Mouse (Mus musculus) forebrain, embryonic 16.5 days (tissue): Measurements from ENCODE around the gene Lbhd1. TPM values are rescaled to one million over a fixed set of nuclear protein-coding genes. Genes with fewer than 3 reads are reported as not detected.

ENCODE experiments used
- ATAC-seq: fragments of 200-750 bp; cut with Nextera tagmentation; 2 replicates; pipeline ENCODE4 v1.8.0; 2017; ENCODE audit warnings: mild to moderate bottlenecking, moderate library complexity
- H3K27ac ChIP-seq: fragments of 300-500 bp; sonication (generic); 2 replicates; pipeline ENCODE4 v1.5.1; 2014; ENCODE audit warnings: low read length, control low read depth
- H3K27me3 ChIP-seq: fragments of 300-500 bp; sonication (generic); replicated peaks from 2 replicates; pipeline ENCODE4 v1.6.1; 2014; ENCODE audit warnings: low read length; ENCODE audit not compliant: control insufficient read depth, insufficient read depth
- H3K36me3 ChIP-seq: fragments of 300-500 bp; sonication (generic); 2 replicates; pipeline ENCODE4 v1.6.1; 2014; ENCODE audit not compliant: control insufficient read depth, insufficient read depth
- H3K4me1 ChIP-seq: fragments of 300-500 bp; sonication (generic); replicated peaks from 2 replicates; pipeline ENCODE4 v1.6.1; 2014; ENCODE audit warnings: low read length; ENCODE audit not compliant: control insufficient read depth, insufficient read depth
- H3K4me2 ChIP-seq: fragments of 300-500 bp; sonication (generic); 2 replicates; pipeline ENCODE4 v1.6.1; 2014; ENCODE audit warnings: mild to moderate bottlenecking, low read length, control low read depth
- H3K4me3 ChIP-seq: fragments of 300-500 bp; sonication (generic); replicated peaks from 2 replicates; pipeline ENCODE4 v1.5.1; 2014; ENCODE audit warnings: mild to moderate bottlenecking, low read length, control low read depth
- H3K9ac ChIP-seq: fragments of 300-500 bp; sonication (generic); replicated peaks from 2 replicates; pipeline ENCODE4 v1.6.1; 2014; ENCODE audit warnings: low read depth, low read length, control low read depth
- H3K9me3 ChIP-seq: fragments of 300-500 bp; sonication (generic); 2 replicates; pipeline ENCODE4 v1.6.1; 2016; ENCODE audit warnings: low read length; ENCODE audit not compliant: control insufficient read depth
- WGBS: fragments of 180-500 bp; shearing (Covaris S2); extraction: QIAGEN DNeasy Blood & Tissue Kit; methylation state at CpG from one replicate; pipeline ENCODE4 v1.1.7; 2014; 5-methylcytosine and 5-hydroxymethylcytosine counted together
- polyA plus RNA-seq: library from polyadenylated mRNA; unstranded; fragments of >200 nt; fragmentation: Nextera tagmentation; extraction: Ambion mirVana; gene quantifications from 2 replicates; pipeline ENCODE4 v1.2.1, GENCODE M21; 2015

Lbhd1 gene
- polyA plus RNA-seq, 1 experiment from 2014 or later, result 51.9 TPM

DNA sequence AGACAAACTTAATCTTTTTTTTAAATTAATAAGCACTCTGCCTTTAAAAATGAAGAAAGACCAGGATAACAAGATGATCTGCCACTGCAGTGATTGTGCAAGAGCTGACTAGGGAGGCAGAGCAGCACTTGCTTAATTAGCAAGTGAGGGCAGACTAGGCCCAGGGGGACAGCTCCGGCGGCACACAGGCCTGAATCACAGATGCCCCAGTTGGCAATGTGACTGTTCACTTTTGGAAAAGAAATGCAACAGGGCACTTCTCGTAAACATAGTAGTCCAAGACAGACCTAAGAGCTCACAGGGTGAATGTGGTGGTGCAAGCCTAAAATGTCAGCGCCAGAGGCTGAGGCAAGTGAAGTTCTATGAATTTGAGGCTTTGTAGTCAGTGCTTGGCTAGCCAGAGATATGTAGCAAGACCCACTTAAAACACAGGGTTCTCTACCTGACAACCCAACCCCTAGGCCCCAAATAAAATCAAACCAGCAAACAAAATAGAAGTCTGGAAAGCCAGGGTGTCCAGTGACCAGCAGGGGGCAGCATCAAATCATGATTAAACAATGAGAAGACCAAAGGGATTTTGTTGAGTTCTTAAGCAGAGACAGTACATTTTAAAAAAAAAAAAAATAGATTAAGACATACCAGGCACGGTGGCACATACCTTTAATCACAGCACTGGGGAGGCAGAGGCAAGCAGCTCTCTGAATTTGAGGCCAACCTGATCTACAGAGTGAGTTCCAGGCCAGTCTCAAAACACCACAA, 39.0 kb upstream of the Lbhd1 start:
- peaks cover 16% of the 10 kb centered on the region for H3K36me3 ChIP-seq
- WGBS, result 59% methylated on average over 5 of the region's 5 CpGs
- H3K4me1 ChIP-seq, result peaks cover 22% of the 10 kb centered on the region
- H3K9me3 ChIP-seq, result no peaks in the 10 kb centered on the region
- ATAC-seq, result no peak
- H3K27me3 ChIP-seq, result no peaks in the 10 kb centered on the region
- no peak overlapping the region for H3K27ac ChIP-seq
- no peak overlapping the region for H3K9ac ChIP-seq
- H3K4me2 ChIP-seq, result no peak overlapping the region
- no peak overlapping the region for H3K4me3 ChIP-seq

DNA sequence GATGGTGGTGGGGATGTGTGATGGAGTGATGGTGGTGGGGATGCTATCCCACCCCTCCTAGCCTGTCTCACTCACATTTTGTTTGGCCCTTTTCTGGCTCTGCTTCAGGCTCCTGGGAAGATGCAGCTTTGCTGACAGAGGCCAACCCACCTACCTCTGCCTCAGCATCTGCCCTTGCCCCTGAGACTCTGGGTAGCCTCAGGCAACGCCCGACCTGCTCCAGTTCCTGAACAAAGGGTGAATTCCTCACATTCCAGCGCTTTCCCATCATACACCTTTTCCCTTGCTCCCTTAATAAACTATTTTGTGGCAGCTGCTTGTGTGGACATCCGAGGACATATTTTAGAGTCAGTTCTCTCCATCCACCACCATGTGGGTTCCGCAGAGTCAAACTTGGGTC, 35.2 kb upstream of the Lbhd1 start:
- no peaks in the 10 kb centered on the region for H3K9me3 ChIP-seq
- no peaks in the 10 kb centered on the region for H3K27me3 ChIP-seq
- peaks cover 14% of the 10 kb centered on the region for H3K36me3 ChIP-seq
- 84% methylated on average over 5 of the region's 5 CpGs for WGBS
- H3K9ac ChIP-seq, result no peak overlapping the region
- ATAC-seq, result no peak
- H3K27ac ChIP-seq, result no peak overlapping the region
- H3K4me2 ChIP-seq, result no peak overlapping the region
- H3K4me1 ChIP-seq, result 0 out of 2 replicates have a peak, but pooled peaks cover 3% of the 10 kb centered on the region
- H3K4me3 ChIP-seq, result no peak overlapping the region

DNA sequence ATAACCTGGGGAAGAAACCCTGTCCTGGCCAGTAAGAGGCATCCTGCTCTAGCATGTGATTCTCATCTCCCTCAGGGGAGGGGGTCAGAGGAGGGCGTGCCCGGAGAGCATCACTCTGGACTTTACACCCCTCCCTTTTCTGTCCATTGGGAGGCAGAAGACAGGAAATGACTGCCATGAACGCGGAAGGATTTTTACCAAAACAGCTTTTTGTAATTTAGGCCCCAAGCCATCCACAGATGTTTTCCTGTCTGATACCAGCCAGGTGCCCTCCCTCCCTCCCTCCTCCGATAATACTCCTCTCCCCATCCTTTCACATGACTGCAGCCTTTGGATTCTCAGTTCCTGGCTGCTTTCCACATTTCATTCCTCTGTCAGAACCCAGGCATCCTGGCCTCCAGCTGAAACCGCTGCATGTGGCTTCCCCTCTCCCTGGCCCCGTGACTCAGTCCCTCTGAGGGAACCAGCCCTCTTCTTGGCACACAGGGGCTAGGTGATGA, 33.1 kb upstream of the Lbhd1 start, which contains the start of gene Lrrn4cl:
TSS of gene Lrrn4cl (plus strand) at position 367 of the 500 bp plus-strand sequence.
- Histone ChIP-seq H3K27ac (no peak within 1 kb of the TSS), H3K36me3 (peaks cover 14% of the 10 kb centered on the region), H3K9ac (no peak within 1 kb of the TSS), H3K4me2 (no peak within 1 kb of the TSS), H3K9me3 (no peaks in the 10 kb centered on the region), H3K4me1 (no peaks in the 10 kb centered on the region), H3K27me3 (no peaks in the 10 kb centered on the region), H3K4me3 (no peak within 1 kb of the TSS)
- ATAC-seq, result no peak
- WGBS, result 28% methylated on average over 7 of the region's 7 CpGs

DNA sequence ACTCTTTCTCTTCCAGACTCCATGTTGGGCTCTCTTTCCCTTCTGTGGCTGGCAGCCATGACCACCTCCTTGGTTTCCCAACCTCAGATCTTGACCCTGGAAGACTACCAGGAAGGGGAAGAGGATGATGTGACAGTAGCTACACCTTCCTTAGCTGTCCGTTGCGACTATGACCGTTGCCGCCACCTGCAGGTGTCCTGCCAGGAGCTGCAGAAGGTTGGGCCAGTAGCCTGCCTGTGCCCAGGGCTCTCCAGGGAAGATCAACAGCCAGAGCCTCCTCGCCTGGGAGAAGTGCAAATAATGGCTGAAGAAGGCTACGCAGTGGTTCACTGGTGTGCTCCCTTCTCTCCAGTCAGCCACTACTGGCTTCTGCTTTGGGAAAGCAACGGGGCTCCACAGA, 31.9 kb upstream of the Lbhd1 start:
- Histone ChIP-seq H3K27ac (no peak overlapping the region), H3K9ac (no peak overlapping the region), H3K36me3 (peaks cover 8% of the 10 kb centered on the region), H3K4me3 (no peak overlapping the region), H3K9me3 (no peaks in the 10 kb centered on the region), H3K4me1 (no peaks in the 10 kb centered on the region), H3K27me3 (no peaks in the 10 kb centered on the region), H3K4me2 (no peak overlapping the region)
- WGBS, result 46% methylated on average over 7 of the region's 7 CpGs
- ATAC-seq, result no peak

DNA sequence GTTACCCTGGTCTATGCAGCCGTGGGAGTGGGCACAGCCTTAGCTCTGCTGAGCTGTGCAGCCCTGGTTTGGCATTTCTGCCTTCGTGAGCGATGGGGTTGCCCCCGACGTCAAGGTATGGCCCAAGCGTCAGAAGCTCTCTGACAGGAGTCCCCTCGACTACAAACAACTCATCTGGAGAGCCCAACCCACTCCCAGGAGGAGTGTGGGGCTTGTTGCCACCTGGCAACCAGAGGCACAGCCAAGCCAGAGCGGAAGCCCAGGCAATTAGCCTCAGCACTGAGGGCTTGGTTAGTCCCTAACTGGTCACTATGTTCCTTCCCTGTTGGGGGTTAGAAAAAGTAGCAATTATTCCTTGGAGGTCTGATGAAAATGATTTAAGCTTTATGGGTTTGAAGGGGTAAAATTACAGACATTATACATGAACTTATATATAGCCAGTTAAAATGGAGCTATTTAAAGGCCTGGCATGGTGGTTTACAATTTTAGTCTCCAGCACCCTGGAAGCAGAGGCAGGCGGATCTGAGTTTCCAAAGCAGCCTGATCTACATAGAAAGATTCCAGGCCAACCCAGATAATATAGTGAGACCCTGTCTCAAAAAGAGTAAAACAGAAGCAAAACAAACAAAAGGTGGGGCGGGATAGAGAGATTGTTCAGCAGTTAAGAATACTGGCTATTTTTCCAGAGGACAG, 31.1 kb upstream of the Lbhd1 start:
- Histone ChIP-seq H3K9me3 (no peaks in the 10 kb centered on the region), H3K4me2 (no peak overlapping the region), H3K27ac (no peak overlapping the region), H3K4me1 (no peaks in the 10 kb centered on the region), H3K27me3 (no peaks in the 10 kb centered on the region), H3K4me3 (no peak overlapping the region), H3K36me3 (0 out of 2 replicates have a peak, but pooled peaks cover 2% of the 10 kb centered on the region), H3K9ac (no peak overlapping the region)
- 57% methylated on average over 10 of the region's 10 CpGs for WGBS
- no peak for ATAC-seq

DNA sequence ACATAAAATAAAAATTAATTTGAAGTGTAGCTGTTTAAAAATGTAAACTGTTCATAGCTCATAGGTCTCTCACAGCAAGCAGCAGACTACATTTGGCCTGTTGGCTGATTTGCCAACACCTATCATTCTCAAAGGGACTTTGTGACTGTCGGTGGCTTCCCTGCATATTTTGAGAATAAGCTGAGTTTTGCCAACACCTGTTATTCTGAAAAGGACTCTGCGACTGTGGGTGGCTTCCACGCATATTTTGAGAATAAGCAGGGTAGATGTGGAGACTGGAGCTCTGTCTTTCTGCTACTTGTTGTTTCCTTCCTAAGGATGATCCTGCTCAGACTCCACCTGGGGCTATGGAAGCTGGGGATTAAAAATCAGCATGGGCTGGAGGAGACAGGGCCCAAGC, 30.4 kb upstream of the Lbhd1 start:
- H3K4me2 ChIP-seq, result no peak overlapping the region
- no peaks in the 10 kb centered on the region for H3K4me1 ChIP-seq
- no peak for ATAC-seq
- no peak overlapping the region for H3K4me3 ChIP-seq
- H3K36me3 ChIP-seq, result 0 out of 2 replicates have a peak, but pooled peaks cover 2% of the 10 kb centered on the region
- no peak overlapping the region for H3K9ac ChIP-seq
- H3K27me3 ChIP-seq, result no peaks in the 10 kb centered on the region
- WGBS, result 85% methylated on average over 3 of the region's 3 CpGs
- H3K27ac ChIP-seq, result no peak overlapping the region
- H3K9me3 ChIP-seq, result no peaks in the 10 kb centered on the region

DNA sequence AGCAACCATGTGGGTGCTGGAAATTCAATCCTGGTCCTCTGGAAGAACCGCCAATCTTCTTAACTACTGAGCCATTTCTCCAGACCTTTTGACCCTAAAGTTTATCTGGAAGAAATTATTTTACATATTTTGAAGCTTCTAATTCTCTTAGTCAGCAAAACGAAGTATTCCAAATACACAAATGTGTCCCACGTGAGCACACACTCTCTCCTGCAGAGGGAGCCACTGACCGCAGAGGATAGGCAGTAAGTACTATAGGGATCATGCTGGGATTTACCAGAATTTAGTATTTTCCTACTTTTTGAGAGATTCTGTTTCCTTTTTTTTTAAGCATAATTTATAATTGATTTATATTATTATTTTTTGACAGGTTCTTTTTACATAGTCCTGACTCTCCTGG, 25.8 kb upstream of the Lbhd1 start:
- no peak overlapping the region for H3K27ac ChIP-seq
- H3K4me2 ChIP-seq, result no peak overlapping the region
- H3K4me1 ChIP-seq, result no peaks in the 10 kb centered on the region
- H3K36me3 ChIP-seq, result no peaks in the 10 kb centered on the region
- WGBS, result 32% methylated on average over 4 of the region's 4 CpGs
- ATAC-seq, result no peak
- no peaks in the 10 kb centered on the region for H3K9me3 ChIP-seq
- no peak overlapping the region for H3K9ac ChIP-seq
- no peaks in the 10 kb centered on the region for H3K27me3 ChIP-seq
- no peak overlapping the region for H3K4me3 ChIP-seq

DNA sequence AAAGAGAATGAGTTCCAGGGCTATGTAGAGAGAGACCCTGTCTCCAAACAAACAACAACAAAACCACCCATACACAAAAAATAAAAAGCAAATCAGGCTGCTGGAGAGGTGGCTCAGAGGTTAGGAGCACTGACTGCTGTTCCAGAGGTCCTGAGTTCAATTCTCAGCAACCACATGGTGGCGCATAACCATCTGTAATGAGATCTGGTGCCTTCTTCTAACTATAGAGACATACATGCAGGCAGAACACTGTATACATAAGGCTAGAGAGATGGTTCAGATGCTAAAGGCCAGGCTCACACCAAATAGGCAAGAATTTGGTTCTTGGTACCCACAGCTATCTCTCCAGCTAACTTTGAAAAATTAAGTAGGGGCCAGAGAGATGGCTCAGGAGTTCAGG, 24.5 kb upstream of the Lbhd1 start:
- Histone ChIP-seq H3K9ac (no peak overlapping the region), H3K27me3 (no peaks in the 10 kb centered on the region), H3K4me1 (no peaks in the 10 kb centered on the region), H3K36me3 (no peaks in the 10 kb centered on the region), H3K4me3 (no peak overlapping the region), H3K4me2 (no peak overlapping the region), H3K27ac (no peak overlapping the region), H3K9me3 (no peaks in the 10 kb centered on the region)
- WGBS, result 24% methylated on average over 1 of the region's 1 CpGs
- ATAC-seq, result no peak

DNA sequence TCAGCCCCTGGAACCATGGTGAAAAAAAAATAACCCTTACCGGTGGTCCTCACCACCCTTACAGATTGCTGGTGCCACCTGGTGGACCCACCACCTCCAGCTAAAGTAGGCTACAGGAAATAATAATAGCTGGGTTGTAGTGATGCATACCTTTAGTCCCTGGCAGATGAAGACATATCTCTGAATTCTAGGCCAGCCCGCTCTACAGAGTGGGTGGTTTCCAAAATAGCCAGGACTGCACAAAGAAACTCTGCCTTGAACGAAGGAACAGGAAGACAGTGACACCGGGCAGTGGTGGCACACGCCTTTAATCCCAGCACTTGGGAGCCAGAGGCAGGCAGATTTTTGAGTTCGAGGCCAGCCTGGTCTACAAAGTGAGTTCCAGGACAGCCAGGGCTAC, 19.3 kb upstream of the Lbhd1 start:
- 89% methylated on average over 6 of the region's 6 CpGs for WGBS
- Histone ChIP-seq H3K9me3 (no peaks in the 10 kb centered on the region), H3K4me3 (no peak overlapping the region), H3K27me3 (0 out of 2 replicates have a peak, but pooled peaks cover 2% of the 10 kb centered on the region), H3K27ac (no peak overlapping the region), H3K4me2 (no peak overlapping the region), H3K9ac (no peak overlapping the region), H3K4me1 (no peaks in the 10 kb centered on the region), H3K36me3 (no peaks in the 10 kb centered on the region)
- ATAC-seq, result no peak
